Mouse (Mus musculus) G1E (cell line): ENCODE results near the gene Astn1.

ENCODE experiments used
- CTCF ChIP-seq: IDR thresholded peaks from 2 replicates; pipeline ENCODE4 v1.5.1; 2012; ENCODE audit warnings: low read depth, low read length, inconsistent platforms, mixed read lengths
- TAL1 ChIP-seq: conservative IDR thresholded peaks from 2 replicates; pipeline ENCODE4 v1.6.1; 2012; ENCODE audit warnings: low read depth, low read length, inconsistent platforms, mixed read lengths

- TF ChIP-seq CTCF (no peak), TAL1 (no peak)
Observed at GRCm38 (mm10) chr1:158654571-158655205, 292.6 kb downstream of the Astn1 start.
